Mouse (Mus musculus) heart, adult 2 months (tissue): ENCODE measurements around the gene Sobp.

Experiments used
- CTCF ChIP-seq: fragments of 200-600 bp; IDR thresholded peaks from 2 replicates; pipeline ENCODE4 v1.8.1; 2022; ENCODE audit warnings: antibody characterized with exemption, mild to moderate bottlenecking, moderate library complexity
- POLR2A ChIP-seq: fragments of 200-500 bp; IDR thresholded peaks from 2 replicates; pipeline ENCODE4 v1.6.1; 2011; ENCODE audit warnings: mild to moderate bottlenecking, low read depth, low read length, control low read depth; ENCODE audit not compliant: insufficient read depth

DNA sequence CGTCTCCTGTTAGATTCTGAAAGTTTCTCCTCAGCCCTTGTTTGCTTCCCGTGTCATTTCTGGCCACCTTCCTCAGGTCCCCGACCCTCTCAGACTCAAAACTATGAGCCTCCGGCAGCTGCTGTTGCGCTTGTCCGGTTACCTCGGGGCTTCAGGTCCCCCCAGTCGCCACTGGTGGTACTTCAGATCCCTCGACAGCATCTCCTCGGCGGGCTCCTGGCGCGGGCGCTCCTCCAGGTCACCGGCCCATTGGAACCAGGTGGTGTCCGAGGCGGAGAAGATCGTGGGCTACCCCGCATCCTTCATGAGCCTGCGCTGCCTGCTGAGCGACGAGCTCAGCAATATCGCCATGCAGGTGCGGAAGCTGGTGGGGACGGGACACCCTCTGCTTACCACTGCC is 47.3 kb upstream of the Sobp start:
- TF ChIP-seq CTCF = no peak
- TF ChIP-seq POLR2A = no peak
